Mouse (Mus musculus) limb, embryonic 10.5 days (tissue): Measurements from ENCODE around the gene Gm45213. TPM values are rescaled to one million over a fixed set of nuclear protein-coding genes. Genes with fewer than 3 reads are reported as not detected.

Source experiments
- DNase-seq: peaks from one replicate; pipeline ENCODE4 v3.0.0-alpha.2; 2017; ENCODE audit warnings: low spot score
- H3K27ac ChIP-seq: fragments of 300-500 bp; sonication (generic); 2 replicates; pipeline ENCODE4 v1.5.1; 2016; ENCODE audit warnings: mild to moderate bottlenecking
- H3K27me3 ChIP-seq: fragments of 300-500 bp; sonication (generic); 2 replicates; pipeline ENCODE4 v1.6.1; 2016; ENCODE audit warnings: low read depth, mild to moderate bottlenecking; ENCODE audit not compliant: poor library complexity, severe bottlenecking
- H3K36me3 ChIP-seq: fragments of 300-500 bp; sonication (generic); 2 replicates; pipeline ENCODE4 v1.6.1; 2016; ENCODE audit warnings: mild to moderate bottlenecking, moderate library complexity
- H3K4me1 ChIP-seq: fragments of 300-500 bp; sonication (generic); 2 replicates; pipeline ENCODE4 v1.6.1; 2016
- H3K4me3 ChIP-seq: fragments of 300-500 bp; sonication (generic); 2 replicates; pipeline ENCODE4 v1.5.1; 2016; ENCODE audit warnings: mild to moderate bottlenecking, moderate library complexity
- H3K9me3 ChIP-seq: fragments of 300-500 bp; sonication (generic); replicated peaks from 2 replicates; pipeline ENCODE4 v1.6.1; 2016; ENCODE audit warnings: mild to moderate bottlenecking
- WGBS: fragments of 180-500 bp; shearing (Covaris S2); methylation state at CpG from one replicate; pipeline ENCODE4 v1.1.7; 2016; 5-methylcytosine and 5-hydroxymethylcytosine counted together
- polyA plus RNA-seq: library from polyadenylated mRNA; unstranded; fragments of >200 nt; fragmentation: Nextera tagmentation; extraction: Ambion mirVana; gene quantifications from 2 replicates; pipeline ENCODE4 v1.2.1, GENCODE M21; 2016

The Gm45213 gene
- polyA plus RNA-seq, 1 experiment from 2014 or later: not detected

- no peaks in the 10 kb centered on the region for H3K9me3 ChIP-seq
- H3K4me1 ChIP-seq: peaks cover 17% of the 10 kb centered on the region
- no peak overlapping the region for H3K4me3 ChIP-seq
- no peaks in the 10 kb centered on the region for H3K36me3 ChIP-seq
- H3K27ac ChIP-seq: no peak overlapping the region
- DNase-seq: no peak
- 8% methylated on average over 4 of the region's 4 CpGs for WGBS
- no peaks in the 10 kb centered on the region for H3K27me3 ChIP-seq
Measured at GRCm38 (mm10) chr7:66101866-66102265, 58.5 kb downstream of the Gm45213 start.

DNA sequence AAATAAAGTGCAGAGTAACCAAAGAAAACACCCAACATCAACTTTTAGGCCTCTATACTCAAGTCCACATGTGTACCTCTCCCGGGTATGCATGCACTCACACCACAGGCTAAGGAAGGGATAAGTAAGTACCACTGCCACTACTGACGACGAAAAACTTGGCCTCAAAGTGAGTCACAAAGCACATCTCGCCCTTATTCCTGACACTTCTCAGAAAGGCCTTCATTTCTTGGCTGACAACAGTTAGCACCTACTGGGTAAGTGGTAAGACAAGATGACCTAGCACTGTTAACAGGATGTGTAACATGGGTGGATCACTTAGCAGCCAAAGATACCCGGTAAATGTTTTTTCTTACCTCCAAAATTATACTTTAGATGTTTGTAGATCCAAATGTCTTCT is 61.1 kb downstream of the Gm45213 start:
- WGBS: 88% methylated on average over 5 of the region's 5 CpGs

GRCm38 (mm10) chr7:66105771-66106170 is 62.4 kb downstream of the Gm45213 start:
- DNase-seq: no peak
- no peaks in the 10 kb centered on the region for H3K9me3 ChIP-seq
- no peak overlapping the region for H3K4me3 ChIP-seq
- no peaks in the 10 kb centered on the region for H3K27me3 ChIP-seq
- H3K36me3 ChIP-seq: no peaks in the 10 kb centered on the region
- H3K27ac ChIP-seq: no peak overlapping the region
- 76% methylated on average over 4 of the region's 4 CpGs for WGBS
- peaks cover 17% of the 10 kb centered on the region for H3K4me1 ChIP-seq

More for the DNA sequence above, 61.1 kb downstream of the Gm45213 start:
- H3K9me3 ChIP-seq: no peaks in the 10 kb centered on the region
- DNase-seq: no peak
- H3K27ac ChIP-seq: no peak overlapping the region
- H3K4me3 ChIP-seq: no peak overlapping the region
- peaks cover 16% of the 10 kb centered on the region for H3K4me1 ChIP-seq
- no peaks in the 10 kb centered on the region for H3K27me3 ChIP-seq
- no peaks in the 10 kb centered on the region for H3K36me3 ChIP-seq

DNA sequence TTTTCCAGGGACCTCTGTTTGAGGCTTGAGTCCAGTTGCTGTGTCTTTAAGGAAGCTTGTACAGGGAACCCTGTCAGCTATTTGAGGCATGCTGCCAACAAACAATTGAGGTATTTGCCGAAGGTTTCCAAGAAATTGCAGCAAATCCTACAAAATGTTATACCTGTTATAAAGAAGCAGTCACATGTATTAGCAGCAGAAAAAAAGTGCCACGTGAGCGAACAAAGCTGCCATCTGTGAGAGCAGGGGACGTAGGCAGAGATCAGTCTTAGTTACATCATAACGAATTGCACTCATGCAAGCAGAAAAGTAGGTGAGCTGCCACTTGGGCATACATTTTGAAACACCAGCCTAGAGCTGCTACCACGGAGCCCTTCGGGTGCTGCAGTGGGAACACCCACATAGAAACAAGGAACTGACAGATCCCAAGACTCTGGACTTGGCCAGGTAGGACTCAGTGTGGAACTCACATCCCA is 63.2 kb downstream of the Gm45213 start:
- H3K4me3 ChIP-seq: no peak overlapping the region
- no peak for DNase-seq
- WGBS: 86% methylated on average over 7 of the region's 7 CpGs
- H3K4me1 ChIP-seq: peaks cover 24% of the 10 kb centered on the region
- H3K27me3 ChIP-seq: no peaks in the 10 kb centered on the region
- no peak overlapping the region for H3K27ac ChIP-seq
- no peaks in the 10 kb centered on the region for H3K9me3 ChIP-seq
- no peaks in the 10 kb centered on the region for H3K36me3 ChIP-seq

GRCm38 (mm10) chr7:66107206-66107605 is 63.8 kb downstream of the Gm45213 start:
- no peak for DNase-seq
- Histone ChIP-seq H3K36me3 (no peaks in the 10 kb centered on the region), H3K27me3 (no peaks in the 10 kb centered on the region), H3K9me3 (no peaks in the 10 kb centered on the region), H3K4me3 (no peak overlapping the region), H3K27ac (no peak overlapping the region), H3K4me1 (peaks cover 24% of the 10 kb centered on the region)
- 83% methylated on average over 11 of the region's 11 CpGs for WGBS

GRCm38 (mm10) chr7:66107930-66108329 is 64.5 kb downstream of the Gm45213 start:
- Histone ChIP-seq H3K36me3 (no peaks in the 10 kb centered on the region), H3K9me3 (no peaks in the 10 kb centered on the region), H3K4me1 (peaks cover 24% of the 10 kb centered on the region), H3K27me3 (no peaks in the 10 kb centered on the region), H3K27ac (no peak overlapping the region), H3K4me3 (no peak overlapping the region)
- peak; percentile 38 for DNase-seq
- WGBS: 14% methylated on average over 7 of the region's 7 CpGs

DNA sequence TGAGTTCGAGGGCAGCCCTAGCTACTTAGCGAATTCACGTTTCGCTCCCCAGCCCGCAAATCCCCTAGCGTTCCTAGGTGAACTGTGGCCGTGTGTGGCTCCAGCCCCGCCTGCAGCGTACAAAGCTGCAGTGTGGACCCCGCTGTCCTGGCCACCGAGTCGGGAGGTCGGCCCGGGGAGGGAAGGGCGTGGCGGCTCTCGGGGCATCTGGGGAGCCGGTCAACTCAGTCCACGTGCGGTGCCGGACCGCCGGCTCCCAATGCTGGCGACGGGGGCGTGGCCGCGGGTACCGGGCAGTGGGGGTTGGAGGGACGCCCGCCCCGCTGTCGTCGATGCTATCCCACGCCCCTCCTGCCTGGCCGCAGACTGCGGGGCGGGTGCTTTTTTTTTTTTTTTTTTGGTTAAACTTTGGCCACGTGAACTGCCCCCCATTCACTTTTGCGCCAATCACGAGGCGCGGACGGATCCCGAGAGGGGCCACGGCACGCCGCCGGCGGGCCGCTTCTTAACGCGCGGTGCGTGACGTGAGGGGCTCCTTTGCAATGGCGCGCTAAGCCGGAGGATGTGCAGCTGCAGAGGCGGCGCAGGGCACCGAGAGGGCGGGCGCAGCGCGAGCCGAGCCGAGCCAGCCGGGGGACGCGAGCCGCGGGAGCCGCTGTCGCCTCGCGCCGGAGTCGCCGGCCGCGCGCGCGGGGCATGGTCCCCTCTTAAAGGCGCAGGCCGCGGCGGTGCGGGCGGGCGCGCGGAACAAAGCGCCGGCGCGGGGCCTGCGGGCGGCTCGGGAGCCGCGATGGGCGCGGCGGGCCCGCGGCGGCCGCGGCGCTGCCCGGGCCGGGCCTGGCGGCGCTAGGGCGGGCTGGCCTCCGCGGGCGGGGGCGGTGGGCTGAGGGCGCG is 65.8 kb downstream of the Gm45213 start, which contains the start of gene Chsy1:
TSS of gene Chsy1 (plus strand) at position 555 of the 894 bp plus-strand sequence.
- no peaks in the 10 kb centered on the region for H3K9me3 ChIP-seq
- peak within 1 kb of the TSS; percentile 98 for H3K4me3 ChIP-seq
- no peaks in the 10 kb centered on the region for H3K27me3 ChIP-seq
- H3K27ac ChIP-seq: peak within 1 kb of the TSS; percentile 98
- peaks cover 7% of the 10 kb centered on the region for H3K36me3 ChIP-seq
- peaks cover 19% of the 10 kb centered on the region for H3K4me1 ChIP-seq
- DNase-seq: peak; percentile 93
- 10% methylated on average over 120 of the region's 123 CpGs for WGBS

DNA sequence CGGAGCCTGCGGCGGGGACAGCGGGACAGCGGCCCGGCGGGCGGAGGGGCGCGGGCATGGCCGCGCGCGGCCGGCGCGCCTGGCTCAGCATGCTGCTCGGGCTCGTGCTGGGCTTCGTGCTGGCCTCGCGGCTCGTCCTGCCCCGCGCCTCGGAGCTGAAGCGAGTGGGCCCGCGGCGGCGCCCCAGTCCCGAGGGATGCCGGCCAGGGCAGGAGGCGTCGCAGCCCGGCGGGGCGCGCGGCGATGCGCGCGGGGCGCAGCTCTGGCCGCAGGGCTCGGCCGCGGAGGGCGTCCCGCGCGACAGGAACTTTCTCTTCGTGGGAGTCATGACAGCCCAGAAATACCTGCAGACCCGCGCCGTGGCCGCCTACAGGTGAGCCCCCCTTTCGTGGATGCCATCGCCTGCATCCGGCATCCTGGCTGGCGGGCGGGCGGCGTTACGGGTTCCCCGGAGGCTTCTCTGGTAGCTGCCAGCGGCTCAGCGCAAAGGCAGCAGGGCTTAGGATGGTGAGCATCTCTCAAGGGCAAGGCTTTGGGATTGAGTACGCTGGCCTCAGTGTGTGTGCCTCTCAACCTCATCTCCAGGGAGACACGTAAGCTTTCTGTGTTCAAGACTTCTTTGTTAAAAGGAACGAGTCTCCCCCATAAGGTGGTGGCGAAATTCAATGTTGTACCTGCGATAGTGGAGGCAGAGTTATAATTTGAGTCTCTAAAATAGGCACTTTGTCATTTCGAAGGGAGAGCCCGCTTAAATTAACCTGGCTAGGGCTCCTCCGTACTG is 66.6 kb downstream of the Gm45213 start:
- H3K27ac ChIP-seq: peak overlapping the region; percentile 98
- H3K4me1 ChIP-seq: peaks cover 27% of the 10 kb centered on the region
- H3K9me3 ChIP-seq: no peaks in the 10 kb centered on the region
- H3K27me3 ChIP-seq: no peaks in the 10 kb centered on the region
- peak; percentile 71 for DNase-seq
- WGBS: 9% methylated on average over 77 of the region's 77 CpGs
- H3K4me3 ChIP-seq: peak overlapping the region; percentile 98
- H3K36me3 ChIP-seq: peaks cover 15% of the 10 kb centered on the region

- Histone ChIP-seq H3K36me3 (peaks cover 15% of the 10 kb centered on the region), H3K27me3 (no peaks in the 10 kb centered on the region), H3K27ac (peak overlapping the region; percentile 98), H3K4me1 (peaks cover 28% of the 10 kb centered on the region), H3K4me3 (peak overlapping the region; percentile 98), H3K9me3 (no peaks in the 10 kb centered on the region)
- DNase-seq: peak; percentile 48
- WGBS: 11% methylated on average over 10 of the region's 10 CpGs
Measured at GRCm38 (mm10) chr7:66110636-66111112, 67.3 kb downstream of the Gm45213 start.

DNA sequence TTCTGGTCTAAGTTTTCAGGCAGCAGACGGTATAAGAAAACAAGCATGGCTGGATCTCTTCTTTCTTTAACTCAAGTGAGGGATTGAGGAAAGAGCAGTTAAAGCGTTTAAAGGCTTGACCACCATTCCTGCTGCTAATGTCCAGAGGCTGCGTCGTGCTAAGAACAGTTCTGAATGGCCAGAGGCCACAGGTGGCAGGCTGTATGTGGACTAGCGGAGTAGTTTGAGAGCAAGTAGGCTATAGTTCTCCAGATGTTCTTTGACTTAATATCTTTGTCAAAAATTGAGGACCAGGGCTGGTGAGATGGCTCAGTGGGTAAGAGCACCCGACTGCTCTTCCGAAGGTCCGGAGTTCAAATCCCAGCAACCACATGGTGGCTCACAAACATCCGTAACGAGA is 67.8 kb downstream of the Gm45213 start:
- no peaks in the 10 kb centered on the region for H3K9me3 ChIP-seq
- peak overlapping the region; percentile 98 for H3K27ac ChIP-seq
- H3K4me3 ChIP-seq: peak overlapping the region; percentile 98
- H3K27me3 ChIP-seq: no peaks in the 10 kb centered on the region
- no peak for DNase-seq
- H3K4me1 ChIP-seq: peaks cover 33% of the 10 kb centered on the region
- peaks cover 15% of the 10 kb centered on the region for H3K36me3 ChIP-seq
- 71% methylated on average over 10 of the region's 10 CpGs for WGBS
